Comparison of ENCODE assay signal across 7 mouse cellular contexts in genomic region chr6:50262310-50262709, GRCm38 (mm10). TPM values are rescaled to one million over a fixed set of nuclear protein-coding genes. Genes with fewer than 3 reads are reported as not detected.
DNase-seq lines count a peak whose midpoint lies in the region; ATAC-seq and TF ChIP-seq lines count a peak whose summit lies in the region.

No protein-coding gene starts in this region.

- TF ChIP-seq CTCF in lung, embryonic 14.5 days (IDR thresholded peaks at IDR 0.05; ENCODE audit: low read depth): no peak
- TF ChIP-seq CTCF in lung, adult 2 months (IDR thresholded peaks at IDR 0.05; ENCODE audit: insufficient read depth, low read length): no peak
- TF ChIP-seq CTCF in small intestine, adult 2 months (IDR thresholded peaks at IDR 0.05; ENCODE audit: extremely low read depth, insufficient read length, insufficient replicate concordance, low read depth, low read length): no peak

- no peaks in the 10 kb centered on the region for H3K27me3 ChIP-seq in lung, embryonic 14.5 days (ENCODE audit: insufficient read depth, low read length)
- no peaks in the 10 kb centered on the region for H3K27me3 ChIP-seq in forebrain, embryonic 11.5 days (ENCODE audit: control insufficient read depth, insufficient read depth, low read length)
- no peaks in the 10 kb centered on the region for H3K27me3 ChIP-seq in limb, embryonic 12.5 days
- H3K27me3 ChIP-seq in small intestine, adult 2 months (ENCODE audit: control insufficient read depth, insufficient read depth, low read length): no peaks in the 10 kb centered on the region

- no peak for DNase-seq in lung, embryonic 14.5 days
- DNase-seq in lung, adult 2 months: no peak
- no peak for DNase-seq in forebrain, embryonic 11.5 days (ENCODE audit: low spot score)
- no peak for DNase-seq in right cerebral cortex, postnatal 25 days

- H3K9me3 ChIP-seq in lung, embryonic 14.5 days (ENCODE audit: low read depth, low read length): no peaks in the 10 kb centered on the region
- no peaks in the 10 kb centered on the region for H3K9me3 ChIP-seq in forebrain, embryonic 11.5 days (ENCODE audit: control insufficient read depth, low read length)
- H3K9me3 ChIP-seq in limb, embryonic 12.5 days: no peaks in the 10 kb centered on the region

- H3K27ac ChIP-seq in lung, embryonic 14.5 days (ENCODE audit: low read depth): no peak overlapping the region
- no peak overlapping the region for H3K27ac ChIP-seq in forebrain, embryonic 11.5 days (ENCODE audit: low read depth, low read length)
- H3K27ac ChIP-seq in limb, embryonic 12.5 days: no peak overlapping the region
- peak overlapping the region; percentile 83 for H3K27ac ChIP-seq in small intestine, adult 2 months (ENCODE audit: insufficient read depth, low read depth, low read length)

- peak overlapping the region; percentile 74 for H3K4me2 ChIP-seq in lung, embryonic 14.5 days
- H3K4me2 ChIP-seq in forebrain, embryonic 11.5 days (ENCODE audit: low read depth, low read length, severe bottlenecking): peak overlapping the region; percentile 71
- peak overlapping the region; percentile 79 for H3K4me2 ChIP-seq in limb, embryonic 12.5 days

- 0 out of 2 replicates have a peak overlapping the region, but pooled peaks have one; percentile 56 for H3K9ac ChIP-seq in lung, embryonic 14.5 days
- peak overlapping the region; percentile 71 for H3K9ac ChIP-seq in forebrain, embryonic 11.5 days (ENCODE audit: low read length)
- H3K9ac ChIP-seq in limb, embryonic 12.5 days (replicated peaks): peak overlapping the region; percentile 73; the same call in 1 of the 2 replicates

- no peaks in the 10 kb centered on the region for H3K4me1 ChIP-seq in lung, embryonic 14.5 days (ENCODE audit: insufficient read depth)
- peaks cover 3% of the 10 kb centered on the region; the same call in 1 of the 2 replicates for H3K4me1 ChIP-seq in lung, adult 2 months (ENCODE audit: control insufficient read depth, insufficient read depth, low read length)
- H3K4me1 ChIP-seq in forebrain, embryonic 11.5 days (replicated peaks; ENCODE audit: control insufficient read depth, insufficient read depth, low read length): peaks cover 4% of the 10 kb centered on the region; the same call in 1 of the 2 replicates
- H3K4me1 ChIP-seq in limb, embryonic 12.5 days (replicated peaks): peaks cover 15% of the 10 kb centered on the region
- peaks cover 15% of the 10 kb centered on the region; the same call in 1 of the 2 replicates for H3K4me1 ChIP-seq in small intestine, adult 2 months (ENCODE audit: control insufficient read depth, insufficient read depth, insufficient read length, low read length)

- TF ChIP-seq POLR2A in lung, adult 2 months (IDR thresholded peaks at IDR 0.05; ENCODE audit: borderline replicate concordance, extremely low read depth, low read depth, low read length): no peak
- TF ChIP-seq POLR2A in small intestine, adult 2 months (IDR thresholded peaks at IDR 0.05; ENCODE audit: low read depth, low read length): no peak

- 29% methylated on average over 7 of the region's 7 CpGs for WGBS in lung, embryonic 14.5 days
- WGBS in lung, adult 2 months: 42% methylated on average over 7 of the region's 7 CpGs
- WGBS in forebrain, embryonic 11.5 days: 20% methylated on average over 7 of the region's 7 CpGs
- WGBS in limb, embryonic 12.5 days: 33% methylated on average over 7 of the region's 7 CpGs
- WGBS in small intestine, adult 2 months: 36% methylated on average over 7 of the region's 7 CpGs

- H3K4me3 ChIP-seq in lung, embryonic 14.5 days (ENCODE audit: low read depth, low read length): peak overlapping the region; percentile 48; the same call in 1 of the 2 replicates
- no peak overlapping the region for H3K4me3 ChIP-seq in lung, adult 2 months (replicated peaks; ENCODE audit: extremely low read depth, low read depth, low read length)
- H3K4me3 ChIP-seq in forebrain, embryonic 11.5 days (ENCODE audit: low read depth, low read length): peak overlapping the region; percentile 46; the same call in 1 of the 2 replicates
- peak overlapping the region; percentile 56 for H3K4me3 ChIP-seq in limb, embryonic 12.5 days (replicated peaks)
- peak overlapping the region; percentile 64 for H3K4me3 ChIP-seq in small intestine, adult 2 months (ENCODE audit: low read depth, low read length)

- H3K36me3 ChIP-seq in lung, embryonic 14.5 days (ENCODE audit: insufficient read depth): no peaks in the 10 kb centered on the region
- H3K36me3 ChIP-seq in forebrain, embryonic 11.5 days (ENCODE audit: control insufficient read depth, insufficient read depth, low read length): no peaks in the 10 kb centered on the region
- H3K36me3 ChIP-seq in limb, embryonic 12.5 days: no peaks in the 10 kb centered on the region
- H3K36me3 ChIP-seq in small intestine, adult 2 months (ENCODE audit: control insufficient read depth, insufficient read depth, low read length): no peaks in the 10 kb centered on the region

- ATAC-seq in lung, embryonic 14.5 days (ENCODE audit: insufficient read depth): no peak
- ATAC-seq in forebrain, embryonic 11.5 days (replicated peaks; ENCODE audit: low FRiP score): 0 out of 2 replicates have a peak, but pooled peaks have one; percentile 27
- ATAC-seq in limb, embryonic 12.5 days (ENCODE audit: insufficient number of reproducible peaks, insufficient read depth, low FRiP score, low TSS enrichment, low read depth): no peak
- no peak for ATAC-seq in erythroblast, adult 5-6 weeks (replicated peaks; ENCODE audit: low FRiP score, poor library complexity, severe bottlenecking)

RNA-seq across cellular contexts. Expression of gene Gsdme, which starts 1.4 kb away (rescaled TPM):
- polyA plus RNA-seq in lung, embryonic 14.5 days (2014; fragmentation: Nextera tagmentation; extraction: Ambion mirVana): 43.3 and 45.8 TPM in 2 replicates
- polyA plus RNA-seq in lung, adult 2 months (2012; rRNA removed): 0.48 and 0.75 TPM in 2 replicates
- polyA plus RNA-seq in forebrain, embryonic 11.5 days (2014; fragmentation: Nextera tagmentation; extraction: Ambion mirVana): 57.6 and 62.3 TPM in 2 replicates
- polyA plus RNA-seq in limb, embryonic 12.5 days (2016; fragmentation: Nextera tagmentation; extraction: Ambion mirVana): 44.2 and 46.5 TPM in 2 replicates
- 1.1 and 27.8 TPM in 2 replicates for polyA plus RNA-seq in small intestine, adult 2 months (2012; rRNA removed)
- 4.6 and 9.6 TPM in 2 replicates for total RNA-seq in erythroblast, adult 5-6 weeks (2015; ENCODE audit: low replicate concordance)
- 2.4 and 9.2 TPM in 2 replicates for total RNA-seq in erythroblast, adult 5-6 weeks (2017; ENCODE audit: low replicate concordance)
